Mouse (Mus musculus): ENCODE measurements at regions not wholly inside any gene's neighbourhood (a gene's known extent, or its start where the extent isn't known, plus 50 kb on each side); places are given as distances from the start of the nearest gene placed in this dataset.
A peak's percentile ranks its signal among the peaks of the same experiment; 100 is the strongest.

GRCm38 (mm10) chr13:60123964-60124363 is 53.2 kb downstream of the Gas1 start:
- no peak for DNase-seq (ENCODE audit: low spot score)

DNA sequence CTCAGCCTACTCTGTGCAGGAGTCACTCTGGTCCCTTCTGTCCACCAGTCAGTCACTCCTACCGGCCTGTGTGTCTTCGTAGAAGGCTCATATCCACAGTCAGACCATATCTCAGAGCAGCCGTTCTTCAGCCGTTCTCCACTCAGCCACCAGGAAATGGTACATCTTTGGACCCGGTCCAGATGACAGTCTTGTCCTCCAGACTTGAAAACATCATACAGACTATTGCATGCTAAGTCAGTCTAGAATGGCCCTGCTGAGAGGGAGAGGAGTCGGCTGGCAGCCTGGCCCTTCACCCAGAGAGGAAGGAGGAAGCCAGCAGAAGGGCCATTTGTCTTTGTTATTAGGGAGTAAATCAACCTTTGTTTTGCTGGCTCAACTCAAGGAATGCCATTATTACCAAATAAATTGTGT is 54.0 kb downstream of the Gas1 start:
- DNase-seq (ENCODE audit: low spot score): no peak

- no peak for DNase-seq (ENCODE audit: low spot score)
Observed at GRCm38 (mm10) chr13:60122341-60123173, 54.6 kb downstream of the Gas1 start.

GRCm38 (mm10) chr13:60111465-60111864 is 65.7 kb downstream of the Gas1 start:
- DNase-seq (ENCODE audit: low spot score): no peak

GRCm38 (mm10) chr13:60110079-60110846 is 66.9 kb downstream of the Gas1 start:
- DNase-seq (ENCODE audit: low spot score): peak; percentile 35

- DNase-seq (ENCODE audit: low spot score): no peak
Observed at GRCm38 (mm10) chr13:60105286-60105685, 71.9 kb downstream of the Gas1 start.

DNA sequence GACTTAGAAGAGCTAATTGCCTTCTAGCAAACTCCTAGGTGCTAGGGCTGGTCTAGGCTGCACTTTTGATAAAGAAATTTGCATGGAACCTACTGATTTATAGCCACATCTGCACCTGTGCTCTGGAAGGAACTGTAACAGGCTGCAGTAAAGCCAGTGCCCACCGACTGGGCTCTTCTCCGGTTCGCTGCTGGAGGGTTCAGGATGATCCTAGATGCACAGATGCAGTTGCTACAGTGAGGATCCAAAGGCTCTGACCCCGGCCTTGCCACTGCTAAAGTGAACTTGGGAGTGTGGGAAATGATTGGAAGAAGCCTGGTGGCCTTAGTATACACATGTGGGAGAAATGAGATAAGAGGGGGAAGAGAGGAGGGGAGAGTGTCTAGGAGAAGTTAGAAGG is 75.5 kb downstream of the Gas1 start:
- no peak for DNase-seq (ENCODE audit: low spot score)

DNA sequence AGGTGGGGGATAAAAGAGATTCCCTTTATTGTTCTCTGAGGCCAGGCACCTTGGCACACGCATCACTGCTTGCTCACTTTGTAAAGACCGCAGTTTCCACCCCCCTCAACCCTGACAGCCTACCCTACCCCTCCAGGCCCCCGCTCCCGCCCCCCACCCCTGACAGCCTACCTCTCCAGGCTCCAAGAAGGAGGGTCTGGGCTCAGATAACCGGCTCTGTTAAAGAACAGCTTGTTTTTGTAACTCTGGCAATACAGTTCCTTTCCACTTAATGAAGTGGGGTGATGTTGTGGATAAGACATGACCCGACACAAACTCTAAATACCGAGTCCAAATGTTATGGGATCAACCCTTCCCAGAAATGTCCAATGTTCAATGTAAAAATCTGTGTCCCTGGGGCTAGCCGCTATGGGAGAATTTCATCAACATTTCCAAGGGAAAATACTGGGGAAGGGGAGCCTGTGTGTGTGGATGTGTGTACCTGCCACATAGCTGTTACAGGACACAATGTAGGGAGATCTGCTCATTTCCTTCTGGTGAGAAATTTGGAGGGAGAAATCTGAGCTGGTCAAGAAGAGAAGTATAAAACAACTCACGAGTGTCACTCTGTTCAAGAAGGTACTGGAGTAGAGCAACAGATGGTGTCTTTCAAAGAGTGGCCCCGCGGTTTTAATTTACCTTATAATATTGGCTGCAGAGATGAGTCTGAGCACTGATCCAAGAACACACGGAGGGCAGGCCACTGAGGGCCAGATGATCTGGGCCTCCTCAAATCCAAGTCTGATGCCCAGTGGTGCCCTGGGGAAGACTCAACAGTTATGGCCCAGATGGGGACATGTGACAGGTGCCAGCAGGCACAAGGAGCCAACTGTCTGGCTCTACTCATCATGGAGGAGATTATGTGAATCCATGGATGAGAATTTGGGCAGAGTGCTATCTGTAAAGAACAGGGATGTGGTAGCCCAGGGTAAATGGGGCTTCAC is 76.7 kb downstream of the Gas1 start:
- no peak for DNase-seq (ENCODE audit: low spot score)

- no peak for DNase-seq (ENCODE audit: low spot score)
Observed at GRCm38 (mm10) chr13:60099469-60100129, 77.6 kb downstream of the Gas1 start.

GRCm38 (mm10) chr13:60098394-60098793 is 78.8 kb downstream of the Gas1 start:
- no peak for DNase-seq (ENCODE audit: low spot score)

DNA sequence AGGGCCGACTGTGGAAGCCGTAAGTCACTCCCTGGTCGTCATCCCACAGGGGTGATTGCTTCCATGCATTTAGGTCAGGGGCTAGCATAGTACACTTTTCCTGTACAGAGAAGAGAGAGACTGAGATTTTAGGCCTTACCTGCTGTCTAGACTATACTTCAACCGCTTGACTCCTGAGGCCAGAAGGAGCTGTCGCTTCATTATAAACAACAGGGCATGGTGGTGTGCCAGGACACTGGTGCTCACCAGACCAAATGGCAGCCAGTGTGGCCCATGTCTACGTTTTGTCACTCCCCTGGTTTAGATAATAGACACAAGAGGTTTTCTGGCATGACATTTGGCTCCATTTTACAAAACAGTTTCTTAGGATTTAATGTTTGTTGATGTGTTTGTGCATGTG is 79.4 kb downstream of the Gas1 start:
- DNase-seq (ENCODE audit: low spot score): no peak

DNA sequence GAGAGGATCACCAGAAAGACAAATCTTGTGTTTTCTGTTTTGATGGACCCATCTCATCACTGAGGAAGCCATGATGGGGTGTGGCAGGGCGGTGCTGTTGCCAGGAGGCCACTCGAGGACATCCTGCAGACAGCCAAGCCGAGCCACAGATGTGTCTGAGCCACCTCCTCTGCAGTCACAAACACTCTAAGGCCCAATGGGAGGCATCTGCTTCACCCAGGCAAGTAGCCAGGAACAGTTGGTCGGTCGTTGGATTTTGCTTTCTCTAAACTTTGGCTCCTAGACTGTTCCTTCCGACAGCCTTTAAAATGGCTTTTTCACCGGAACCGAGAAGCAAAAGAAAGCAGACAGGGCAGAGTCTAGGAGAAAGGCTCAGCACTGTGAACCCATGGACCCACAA is 90.5 kb downstream of the Gas1 start:
- DNase-seq (ENCODE audit: low spot score): no peak

DNA sequence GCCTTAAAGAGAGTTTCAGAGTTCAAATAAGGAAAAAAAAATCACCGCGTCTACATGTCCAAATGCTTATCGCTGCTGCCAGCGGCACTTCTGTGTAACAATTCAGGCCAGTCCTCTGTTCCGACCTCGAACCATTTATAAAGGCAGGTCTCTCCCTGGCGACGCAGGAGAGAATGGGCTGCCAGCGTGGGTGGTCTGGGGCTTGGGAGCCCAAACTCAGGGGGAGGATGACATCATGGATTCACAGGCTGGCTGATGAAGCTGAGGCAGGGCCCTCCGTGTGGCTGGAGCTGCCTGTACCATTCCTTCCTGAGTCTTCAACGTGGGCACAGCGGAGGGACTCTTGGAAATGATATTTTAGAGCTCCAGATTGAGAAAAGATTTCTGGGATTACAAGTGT is 92.2 kb downstream of the Gas1 start:
- no peak for DNase-seq (ENCODE audit: low spot score)

DNA sequence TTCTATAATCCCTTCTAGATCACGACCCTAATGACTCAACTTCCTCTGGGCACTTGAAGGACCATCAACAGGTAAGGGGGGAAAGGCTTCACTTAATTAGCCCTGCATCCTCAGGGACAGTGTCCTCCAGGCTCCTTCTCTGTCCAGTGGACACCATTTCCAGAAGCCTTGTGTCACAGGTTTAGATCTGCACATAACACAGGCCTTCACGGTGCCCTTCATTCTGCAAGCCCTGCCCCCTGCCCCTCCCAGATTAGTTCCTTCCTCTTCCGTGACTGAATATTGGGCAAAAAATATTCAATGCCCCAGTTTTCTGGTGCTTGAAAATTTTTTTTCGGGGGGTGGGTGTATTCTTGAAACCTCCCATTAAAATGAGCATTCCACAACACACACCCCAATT is 92.9 kb downstream of the Gas1 start:
- no peak for DNase-seq (ENCODE audit: low spot score)

GRCm38 (mm10) chr13:60080113-60080512 is 97.1 kb downstream of the Gas1 start:
- no peak for DNase-seq (ENCODE audit: low spot score)

- no peak for DNase-seq (ENCODE audit: low spot score)
Observed at GRCm38 (mm10) chr13:60078331-60079050, 98.7 kb downstream of the Gas1 start.

GRCm38 (mm10) chr13:60076147-60076800 is 100.9 kb downstream of the Gas1 start:
- DNase-seq (ENCODE audit: low spot score): no peak

DNA sequence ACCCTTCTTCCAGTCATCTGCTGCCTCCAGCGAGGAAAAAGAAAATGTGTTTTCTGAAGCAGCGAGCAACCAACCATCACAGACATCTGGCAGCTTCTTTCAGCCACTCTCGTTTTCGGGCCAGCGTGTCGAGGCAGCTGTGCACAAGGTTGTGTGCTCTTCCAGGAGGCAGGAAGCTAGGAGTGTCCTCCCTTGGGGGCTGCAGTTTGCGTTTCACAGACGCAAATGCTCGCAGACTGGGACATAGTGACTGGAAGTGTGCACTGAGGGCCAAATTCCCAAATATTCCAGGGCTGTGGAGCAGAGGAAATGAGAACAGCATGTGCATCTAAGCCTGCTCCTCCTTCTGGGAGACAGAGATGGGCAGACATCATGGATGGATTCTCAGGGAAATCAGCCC is 105.6 kb downstream of the Gas1 start:
- no peak for DNase-seq (ENCODE audit: low spot score)

DNA sequence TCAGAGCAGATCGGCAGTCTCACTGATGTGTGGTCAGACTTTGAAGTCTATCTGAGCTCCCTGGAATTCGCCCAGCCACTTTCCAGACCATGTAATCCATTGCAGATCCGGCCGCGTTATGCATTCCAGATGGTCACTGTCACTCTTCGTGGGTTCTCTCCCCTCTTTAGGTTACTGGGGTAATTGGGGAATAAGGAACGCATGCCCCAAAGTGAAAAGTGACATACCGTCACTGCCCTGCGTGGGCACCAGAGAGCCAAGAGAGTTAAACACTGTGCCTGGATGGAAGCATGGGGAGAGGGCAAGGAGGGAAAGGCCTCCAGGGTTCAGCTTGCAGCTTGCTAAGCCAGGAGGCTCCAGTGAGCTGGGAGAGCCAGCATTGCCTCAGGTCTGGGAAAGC is 108.0 kb downstream of the Gas1 start:
- DNase-seq (ENCODE audit: low spot score): no peak

DNA sequence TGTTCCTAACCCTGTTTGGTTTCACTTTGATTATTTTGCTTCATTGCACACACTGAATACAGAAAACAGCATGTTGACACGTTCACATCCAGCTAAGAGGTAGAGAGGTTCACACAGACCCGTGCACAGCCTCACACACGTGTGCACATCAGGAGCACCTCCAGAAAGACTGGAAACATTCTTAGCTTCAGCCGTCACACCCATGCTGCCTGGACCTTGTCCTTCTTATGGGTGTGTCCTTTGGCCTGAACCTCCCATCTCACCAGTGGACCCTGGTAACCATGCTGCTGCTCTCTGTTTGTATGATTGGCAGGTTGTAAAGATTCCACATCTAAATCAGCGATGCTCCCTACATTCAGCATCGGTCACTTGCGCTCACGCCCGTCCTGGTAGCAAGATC is 109.8 kb downstream of the Gas1 start:
- DNase-seq (ENCODE audit: low spot score): no peak
